9 mouse cellular contexts compared by ENCODE assay signal in genomic region chr13:48544391-48544790, GRCm38 (mm10). TPM values are rescaled to one million over a fixed set of nuclear protein-coding genes. Genes with fewer than 3 reads are reported as not detected.
A peak's percentile ranks its signal among the peaks of the same experiment; 100 is the strongest.
DNase-seq lines count a peak whose midpoint lies in the region; ATAC-seq lines count a peak whose summit lies in the region.
"Had no signal": no experiment of that assay in that cellular context is flagged by ENCODE, and none has a peak within 500 bp of the region (broad histone marks: within the 10 kb centered on the region; RNA-seq: fewer than 3 reads in every experiment).

No protein-coding gene starts in this region.

- peak overlapping the region; percentile 63 for H3K4me2 ChIP-seq in heart, embryonic 15.5 days
- H3K4me2 ChIP-seq in hindbrain, embryonic 16.5 days (ENCODE audit: low read length), result peak overlapping the region; percentile 37
- H3K4me2 ChIP-seq in midbrain, embryonic 14.5 days (ENCODE audit: low read length), result peak overlapping the region; percentile 80

- no peaks in the 10 kb centered on the region for H3K9me3 ChIP-seq in heart, embryonic 15.5 days (replicated peaks)
- no peaks in the 10 kb centered on the region for H3K9me3 ChIP-seq in hindbrain, embryonic 16.5 days (ENCODE audit: control insufficient read depth, low read length)
- H3K9me3 ChIP-seq in midbrain, embryonic 14.5 days (ENCODE audit: control insufficient read depth, low read length), result no peaks in the 10 kb centered on the region

- no peaks in the 10 kb centered on the region for H3K36me3 ChIP-seq in heart, embryonic 15.5 days
- H3K36me3 ChIP-seq in hindbrain, embryonic 16.5 days (ENCODE audit: control insufficient read depth, insufficient read depth, low read length), result no peaks in the 10 kb centered on the region
- no peaks in the 10 kb centered on the region for H3K36me3 ChIP-seq in midbrain, embryonic 14.5 days (ENCODE audit: control insufficient read depth, insufficient read depth, low read length)

- no peak for ATAC-seq in heart, embryonic 15.5 days (replicated peaks; ENCODE audit: insufficient number of reproducible peaks, insufficient read depth, low FRiP score, low read depth)
- no peak for ATAC-seq in hindbrain, embryonic 16.5 days
- no peak for ATAC-seq in midbrain, embryonic 14.5 days (ENCODE audit: low FRiP score, low TSS enrichment)
- ATAC-seq: inflammation-experienced regulatory T-cells, adult 6 months had no signal

- peak overlapping the region; percentile 40 for H3K27ac ChIP-seq in heart, embryonic 15.5 days
- H3K27ac ChIP-seq in brown adipose tissue, adult 24 weeks (replicated peaks; ENCODE audit: low read depth, low read length), result peak overlapping the region; percentile 62; the same call in 1 of the 2 replicates
- H3K27ac ChIP-seq in hindbrain, embryonic 16.5 days (ENCODE audit: low read depth, low read length), result no peak overlapping the region
- H3K27ac ChIP-seq in midbrain, embryonic 14.5 days (replicated peaks; ENCODE audit: low read depth, low read length), result no peak overlapping the region

- no peak overlapping the region for H3K9ac ChIP-seq in heart, embryonic 15.5 days
- no peak overlapping the region for H3K9ac ChIP-seq in hindbrain, embryonic 16.5 days (ENCODE audit: low read depth, low read length)
- H3K9ac ChIP-seq in midbrain, embryonic 14.5 days (replicated peaks; ENCODE audit: low read length), result no peak overlapping the region

- no peak for DNase-seq in heart, postnatal 36 days
- DNase-seq in midbrain, embryonic 14.5 days, result no peak
- DNase-seq in cerebellum, postnatal 25 days, result no peak
- DNase-seq in embryo, embryonic 9.5 days (ENCODE audit: extremely low spot score), result no peak
- no peak for DNase-seq in cerebellum, postnatal 4 days (ENCODE audit: low spot score in 2 of 2)

- H3K4me3 ChIP-seq in heart, embryonic 15.5 days, result peak overlapping the region; percentile 91
- H3K4me3 ChIP-seq in brown adipose tissue, adult 24 weeks (ENCODE audit: insufficient read depth, low read depth, low read length), result peak overlapping the region; percentile 38
- H3K4me3 ChIP-seq in hindbrain, embryonic 16.5 days (ENCODE audit: low read length), result no peak overlapping the region
- no peak overlapping the region; the same call in 1 of the 2 replicates for H3K4me3 ChIP-seq in midbrain, embryonic 14.5 days (replicated peaks; ENCODE audit: low read depth, low read length)

- intact Hi-C loops in heart, postnatal 36 days (cut with DNase I), result loop anchor here (2.0 to 10.0 kb wide), 2 partner anchors 16 to 420 kb away; partner anchors contain the start of gene Fam120a

- peaks cover 42% of the 10 kb centered on the region for H3K4me1 ChIP-seq in heart, embryonic 15.5 days (replicated peaks)
- H3K4me1 ChIP-seq in brown adipose tissue, adult 24 weeks (ENCODE audit: control insufficient read depth, insufficient read depth, insufficient read length, low read length), result peaks cover 13% of the 10 kb centered on the region
- peaks cover 27% of the 10 kb centered on the region for H3K4me1 ChIP-seq in hindbrain, embryonic 16.5 days (ENCODE audit: control insufficient read depth, insufficient read depth, low read depth, low read length)
- H3K4me1 ChIP-seq in midbrain, embryonic 14.5 days (ENCODE audit: control insufficient read depth, insufficient read depth, low read length), result peaks cover 24% of the 10 kb centered on the region

- H3K27me3 ChIP-seq in heart, embryonic 15.5 days, result no peaks in the 10 kb centered on the region
- no peaks in the 10 kb centered on the region for H3K27me3 ChIP-seq in hindbrain, embryonic 16.5 days (replicated peaks; ENCODE audit: control insufficient read depth, insufficient read depth, low read length)
- H3K27me3 ChIP-seq in midbrain, embryonic 14.5 days (ENCODE audit: control insufficient read depth, insufficient read depth, low read length), result no peaks in the 10 kb centered on the region

RNA-seq across cellular contexts. Expression of gene A830005F24Rik, which starts 31.0 kb away (rescaled TPM):
- 0.49 and 0.61 TPM in 2 replicates for polyA plus RNA-seq in heart, embryonic 15.5 days (2015; fragmentation: Nextera tagmentation; extraction: Ambion mirVana)
- total RNA-seq in heart, postnatal 36 days (2021), result not detected
- polyA plus RNA-seq in brown adipose tissue, adult 24 weeks (2012; ENCODE audit: insufficient read depth, insufficient read length, missing spikeins), result not detected in 2 replicates
- polyA plus RNA-seq in hindbrain, embryonic 16.5 days (2015; fragmentation: Nextera tagmentation; extraction: Ambion mirVana), result 3.0 and 4.0 TPM in 2 replicates
- polyA plus RNA-seq in midbrain, embryonic 14.5 days (2014; fragmentation: Nextera tagmentation; extraction: Ambion mirVana), result 2.6 and 3.1 TPM in 2 replicates

RNA-seq across cellular contexts. Expression of gene Zfp169, which starts 31.1 kb away (rescaled TPM):
- 2.1 and 2.4 TPM in 2 replicates for polyA plus RNA-seq in heart, embryonic 15.5 days (2015; fragmentation: Nextera tagmentation; extraction: Ambion mirVana)
- 1 to 10 TPM; 3.7 to 4.9 TPM for total RNA-seq in heart, postnatal 36 days (2021)
- 0.71 and 2.9 TPM in 2 replicates for polyA plus RNA-seq in brown adipose tissue, adult 24 weeks (2012; ENCODE audit: insufficient read depth, insufficient read length, missing spikeins)
- 5.7 and 7.7 TPM in 2 replicates for polyA plus RNA-seq in hindbrain, embryonic 16.5 days (2015; fragmentation: Nextera tagmentation; extraction: Ambion mirVana)
- polyA plus RNA-seq in midbrain, embryonic 14.5 days (2014; fragmentation: Nextera tagmentation; extraction: Ambion mirVana), result 6.8 and 7.4 TPM in 2 replicates

Comparison
In these comparisons a context has a peak if more than half of its experiments do, and no peak if none do; other contexts are left out.
1. H3K27ac ChIP-seq: peak in heart, embryonic 15.5 days (single experiment) and brown adipose tissue, adult 24 weeks (single experiment); none in hindbrain, embryonic 16.5 days (single experiment) and midbrain, embryonic 14.5 days (single experiment).
2. H3K4me3 ChIP-seq: peak in heart, embryonic 15.5 days (single experiment) and brown adipose tissue, adult 24 weeks (single experiment); none in hindbrain, embryonic 16.5 days (single experiment) and midbrain, embryonic 14.5 days (single experiment).
3. Peak in every context shown above with its lines, with median percentiles within 50 percentile points of each other: H3K4me2 ChIP-seq.